Mouse (Mus musculus) lung, postnatal 10 days (tissue): ENCODE results near the gene Sh3rf1.

Experiments
- DNase-seq: peaks from one replicate; pipeline ENCODE4 v3.0.0; 2021

Sh3rf1 gene

DNA sequence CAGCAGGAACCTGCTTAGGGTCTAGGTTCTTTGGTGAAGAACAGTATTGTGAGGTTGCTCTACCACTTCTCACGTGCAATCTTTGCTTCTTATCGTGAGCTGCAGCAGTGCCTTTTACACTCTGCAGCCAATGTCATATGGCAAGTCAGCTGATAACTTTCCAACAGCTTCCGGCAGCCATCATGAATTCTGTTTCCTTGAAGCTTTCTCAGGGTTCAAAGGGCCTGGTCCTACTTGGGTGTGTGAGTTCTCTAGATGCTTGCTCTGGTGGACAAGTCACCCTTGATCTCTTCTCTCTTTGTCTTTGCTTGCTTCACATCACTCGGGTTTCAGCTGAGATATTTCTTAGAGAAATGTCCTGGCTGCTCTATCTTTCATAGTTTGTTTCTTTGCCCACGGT, 211.8 kb downstream of the Sh3rf1 start:
- no peak for DNase-seq

DNA sequence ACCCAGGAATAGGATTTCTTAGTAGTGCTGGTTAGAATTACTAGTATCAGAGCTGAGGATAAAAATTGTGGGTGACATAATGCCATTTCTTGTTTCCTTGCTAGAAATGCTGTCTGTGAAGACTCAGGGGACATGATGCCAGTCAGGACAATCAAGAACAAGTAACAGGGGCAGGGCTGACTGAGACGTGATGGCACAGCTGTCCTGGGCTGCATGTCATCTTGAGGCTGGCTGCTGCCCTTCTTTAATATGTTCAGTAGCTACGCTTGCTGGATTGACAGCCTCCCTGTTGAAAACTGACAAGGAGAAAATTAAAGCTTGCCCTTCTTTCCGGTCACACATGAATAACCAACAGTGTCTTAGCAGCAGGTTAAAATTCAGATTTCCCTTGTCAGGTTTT, 212.5 kb downstream of the Sh3rf1 start:
- DNase-seq: no peak

DNA sequence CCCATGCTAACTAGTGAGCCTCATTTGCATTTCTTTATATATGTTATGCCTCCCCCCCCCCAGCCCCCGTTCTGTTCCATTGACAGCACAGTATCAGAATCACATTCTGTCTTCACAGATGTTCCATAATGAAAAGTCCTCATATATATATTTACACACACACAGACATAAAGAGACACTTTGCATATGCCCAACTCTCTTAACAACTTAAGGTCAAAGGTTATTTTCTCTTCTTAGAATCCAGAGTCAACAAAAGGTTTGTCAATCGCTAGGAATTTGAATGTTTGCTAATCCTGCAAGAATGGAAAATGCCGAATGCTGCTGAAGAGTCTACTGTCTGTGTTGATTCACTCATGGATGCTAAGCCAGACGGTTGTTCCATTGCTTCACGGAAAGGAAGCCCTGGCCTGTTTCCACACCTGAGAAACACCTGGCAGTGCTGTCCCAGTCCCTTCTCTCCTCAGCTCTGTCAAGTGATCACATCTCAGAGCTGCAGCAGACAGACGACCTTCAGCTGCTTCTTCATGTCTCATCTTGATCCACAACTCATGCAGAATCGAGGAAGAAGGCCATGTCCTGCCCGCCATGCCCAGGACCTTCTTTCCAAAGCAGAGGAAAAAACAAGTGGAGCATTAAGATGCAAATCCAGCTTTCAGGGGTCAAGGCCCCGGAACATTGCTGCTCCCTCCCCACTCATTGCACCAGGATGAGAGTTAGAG, 213.1 kb downstream of the Sh3rf1 start:
- DNase-seq: no peak

DNA sequence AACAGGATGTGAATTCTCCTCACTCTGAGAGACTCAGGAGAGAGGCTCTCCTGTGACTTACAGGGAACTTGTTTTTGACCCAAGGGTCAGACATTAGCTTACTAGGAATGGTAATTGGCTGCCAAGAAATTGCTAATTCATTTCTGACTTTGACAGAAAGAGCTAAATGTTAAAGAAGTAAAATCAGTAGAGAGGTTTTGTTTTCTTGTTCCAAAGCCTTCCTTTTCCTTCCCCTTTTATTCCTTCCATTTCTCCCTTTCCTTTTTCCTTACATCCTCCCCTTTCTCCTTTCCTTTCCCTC, 213.6 kb downstream of the Sh3rf1 start:
- DNase-seq: no peak

DNA sequence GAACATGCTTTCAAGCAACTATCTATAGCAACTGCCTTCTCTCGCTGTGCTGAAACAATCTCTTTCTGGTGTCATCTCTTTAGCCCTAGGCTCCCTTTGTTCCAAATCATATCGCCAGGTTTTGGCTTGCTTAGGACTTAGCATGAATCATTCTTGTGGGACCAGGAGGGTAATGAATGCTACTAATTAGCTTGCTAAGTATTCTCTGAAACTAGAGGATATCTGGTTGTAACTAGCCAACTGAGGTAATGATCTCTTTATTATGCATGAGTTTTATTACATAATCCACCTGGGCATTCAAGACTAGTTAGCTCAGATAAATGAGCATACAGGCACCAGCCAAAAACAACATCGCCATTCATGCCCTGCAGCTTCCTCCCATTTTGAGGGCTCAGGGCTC, 219.3 kb downstream of the Sh3rf1 start:
- no peak for DNase-seq

DNA sequence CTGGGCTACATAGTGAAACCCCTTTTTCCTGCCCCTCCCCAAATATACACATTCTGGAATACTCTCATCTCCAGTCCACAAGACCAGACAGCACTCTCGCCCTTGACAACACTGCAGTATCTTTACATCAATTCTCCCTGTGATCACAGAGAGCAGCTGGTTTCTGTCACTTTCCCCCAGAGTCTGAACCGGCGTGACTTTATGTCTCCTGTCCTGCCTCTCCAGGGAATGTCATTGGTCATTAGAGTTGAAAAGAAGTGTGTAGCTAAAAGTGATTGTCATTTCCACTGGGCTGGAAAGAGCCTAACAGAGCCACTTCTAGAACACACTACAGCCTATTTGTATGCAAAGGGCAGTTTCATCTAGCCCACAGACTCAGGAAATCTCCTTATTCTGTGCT, 220.7 kb downstream of the Sh3rf1 start:
- no peak for DNase-seq
